Mouse (Mus musculus) myocyte (in vitro differentiated cells): ENCODE data around the gene Nubpl. TPM values are rescaled to one million over a fixed set of nuclear protein-coding genes. Genes with fewer than 3 reads are reported as not detected.

Experiments
- H3K27me3 ChIP-seq: one replicate; pipeline ENCODE4 v1.6.1; 2011; ENCODE audit not compliant: control insufficient read depth, insufficient read depth, insufficient read length
- H3K36me3 ChIP-seq: one replicate; pipeline ENCODE4 v1.6.1; 2011; ENCODE audit not compliant: control insufficient read depth, insufficient read depth
- H3K4me2 ChIP-seq: one replicate; pipeline ENCODE4 v1.6.1; 2011; ENCODE audit warnings: low read depth, control low read depth
- H3K4me3 ChIP-seq: one replicate; pipeline ENCODE4 v1.5.1; 2011; ENCODE audit warnings: mild to moderate bottlenecking, control low read depth, moderate library complexity
- H3K79me2 ChIP-seq: one replicate; pipeline ENCODE4 v1.6.1; 2011; ENCODE audit not compliant: control insufficient read depth, insufficient read depth
- H3ac ChIP-seq: one replicate; pipeline ENCODE4 v1.6.1; 2011; ENCODE audit not compliant: control insufficient read depth, insufficient read length
- CEBPB ChIP-seq: IDR thresholded peaks from 2 replicates; pipeline ENCODE4 v1.6.1; 2011; ENCODE audit warnings: mild to moderate bottlenecking, moderate library complexity; ENCODE audit not compliant: poor library complexity, insufficient read depth, severe bottlenecking
- E2F4 ChIP-seq: IDR thresholded peaks from one replicate; pipeline ENCODE4 v1.6.1; 2011; ENCODE audit warnings: mild to moderate bottlenecking, control low read depth, moderate library complexity; ENCODE audit not compliant: insufficient read depth
- MAX ChIP-seq: IDR thresholded peaks from one replicate; pipeline ENCODE4 v1.6.1; 2011; ENCODE audit warnings: low read depth, mild to moderate bottlenecking, control low read depth
- MYOD1 ChIP-seq, 3 experiments: IDR thresholded peaks; one replicate each; pipeline ENCODE4 v1.6.1; 2011; ENCODE audit warnings: control low read depth in 2 of 3, low read depth in 2 of 3, mild to moderate bottlenecking in 2 of 3, moderate library complexity in 1 of 3; ENCODE audit not compliant: insufficient read length in 2 of 3, control insufficient read depth in 1 of 3
- MYOG ChIP-seq, 3 experiments: IDR thresholded peaks; one replicate each; pipeline ENCODE4 v1.6.1; 2011; ENCODE audit warnings: control low read depth in 2 of 3, low read depth in 2 of 3, mild to moderate bottlenecking in 2 of 3; ENCODE audit not compliant: insufficient read length in 2 of 3, control insufficient read depth in 1 of 3, insufficient read depth in 1 of 3
- POLR2A ChIP-seq: IDR thresholded peaks from one replicate; pipeline ENCODE4 v1.6.1; 2011; ENCODE audit warnings: low read depth, mild to moderate bottlenecking, control low read depth, moderate library complexity; ENCODE audit not compliant: insufficient read length
- POLR2AphosphoS2 ChIP-seq: IDR thresholded peaks from one replicate; pipeline ENCODE4 v1.6.1; 2011; ENCODE audit warnings: low read depth, control low read depth; ENCODE audit not compliant: insufficient read length
- REST ChIP-seq: IDR thresholded peaks from one replicate; pipeline ENCODE4 v1.6.1; 2011; ENCODE audit warnings: mild to moderate bottlenecking, control low read depth, moderate library complexity; ENCODE audit not compliant: insufficient read depth, insufficient read length
- SRF ChIP-seq: IDR thresholded peaks from one replicate; pipeline ENCODE4 v1.6.1; 2011; ENCODE audit warnings: low read depth; ENCODE audit not compliant: control insufficient read depth, insufficient read length
- TCF12 ChIP-seq: IDR thresholded peaks from one replicate; pipeline ENCODE4 v1.6.1; 2011; ENCODE audit warnings: mild to moderate bottlenecking, control low read depth; ENCODE audit not compliant: poor library complexity, insufficient read depth, severe bottlenecking
- TCF3 ChIP-seq: IDR thresholded peaks from one replicate; pipeline ENCODE4 v1.6.1; 2011; ENCODE audit warnings: low read depth, control low read depth; ENCODE audit not compliant: insufficient read length
- USF1 ChIP-seq: IDR thresholded peaks from one replicate; pipeline ENCODE4 v1.6.1; 2011; ENCODE audit warnings: low read depth, mild to moderate bottlenecking, control low read depth, moderate library complexity
- polyA plus RNA-seq: library from polyadenylated mRNA; unstranded; fragments of >200 nt; fragmentation: generic; extraction: Trizol; gene quantifications from one replicate; pipeline ENCODE4 v1.2.1, GENCODE M21; 2012; ENCODE audit warnings: missing spikeins

Nubpl gene
- polyA plus RNA-seq, 1 experiment: 6.6 TPM

- Histone ChIP-seq H3ac (no peak overlapping the region), H3K4me3 (no peak overlapping the region), H3K4me2 (no peak overlapping the region), H3K36me3 (no peaks in the 10 kb centered on the region), H3K79me2 (no peaks in the 10 kb centered on the region), H3K27me3 (no peaks in the 10 kb centered on the region)
- no peak for TF ChIP-seq SRF
- no peak for TF ChIP-seq TCF3
- TF ChIP-seq POLR2AphosphoS2: no peak
- no peak for TF ChIP-seq MYOG (IDR thresholded peaks at IDR 0.05; ENCODE audit: control insufficient read depth in 1 of 3, insufficient read depth in 1 of 3, insufficient read length in 2 of 3, low read depth in 2 of 3)
- TF ChIP-seq MYOD1 (IDR thresholded peaks at IDR 0.05; ENCODE audit: control insufficient read depth in 1 of 3, insufficient read length in 2 of 3, low read depth in 2 of 3): no peak
- TF ChIP-seq TCF12: no peak
- TF ChIP-seq USF1: no peak
- no peak for TF ChIP-seq MAX
- TF ChIP-seq REST: no peak
- TF ChIP-seq CEBPB: no peak
- TF ChIP-seq POLR2A: no peak
- TF ChIP-seq E2F4: no peak
Observed at GRCm38 (mm10) chr12:52242712-52243111, 145.2 kb downstream of the Nubpl start.

- Histone ChIP-seq H3ac (no peak overlapping the region), H3K4me2 (no peak overlapping the region), H3K4me3 (no peak overlapping the region), H3K79me2 (no peaks in the 10 kb centered on the region), H3K36me3 (no peaks in the 10 kb centered on the region), H3K27me3 (no peaks in the 10 kb centered on the region)
- TF ChIP-seq TCF12 (no peak), MAX (no peak), MYOG (IDR thresholded peaks at IDR 0.05; ENCODE audit: control insufficient read depth in 1 of 3, insufficient read depth in 1 of 3, insufficient read length in 2 of 3, low read depth in 2 of 3) (no peak), SRF (no peak), REST (no peak), E2F4 (no peak), USF1 (no peak), TCF3 (no peak), POLR2AphosphoS2 (no peak), MYOD1 (IDR thresholded peaks at IDR 0.05; ENCODE audit: control insufficient read depth in 1 of 3, insufficient read length in 2 of 3, low read depth in 2 of 3) (no peak), CEBPB (no peak), POLR2A (no peak)
Observed at GRCm38 (mm10) chr12:52247438-52247837, 149.9 kb downstream of the Nubpl start.

- H3K79me2 ChIP-seq: no peaks in the 10 kb centered on the region
- no peak overlapping the region for H3K4me3 ChIP-seq
- peak overlapping the region; percentile 8 for H3K4me2 ChIP-seq
- H3K27me3 ChIP-seq: no peaks in the 10 kb centered on the region
- H3K36me3 ChIP-seq: no peaks in the 10 kb centered on the region
- TF ChIP-seq SRF (no peak), MAX (no peak), POLR2AphosphoS2 (no peak), TCF3 (no peak), TCF12 (no peak), E2F4 (no peak), POLR2A (no peak), USF1 (no peak), REST (no peak), MYOD1 (IDR thresholded peaks at IDR 0.05; ENCODE audit: control insufficient read depth in 1 of 3, insufficient read length in 2 of 3, low read depth in 2 of 3) (no peak), CEBPB (no peak), MYOG (IDR thresholded peaks at IDR 0.05; ENCODE audit: control insufficient read depth in 1 of 3, insufficient read depth in 1 of 3, insufficient read length in 2 of 3, low read depth in 2 of 3) (no peak)
- H3ac ChIP-seq: no peak overlapping the region
Observed at GRCm38 (mm10) chr12:52248531-52248930, 151.0 kb downstream of the Nubpl start.

GRCm38 (mm10) chr12:52254089-52254488 is 156.6 kb downstream of the Nubpl start:
- H3K36me3 ChIP-seq: no peaks in the 10 kb centered on the region
- H3K27me3 ChIP-seq: no peaks in the 10 kb centered on the region
- no peak overlapping the region for H3K4me3 ChIP-seq
- TF ChIP-seq MYOG (IDR thresholded peaks at IDR 0.05; ENCODE audit: control insufficient read depth in 1 of 3, insufficient read depth in 1 of 3, insufficient read length in 2 of 3, low read depth in 2 of 3) (no peak), REST (no peak), SRF (no peak), MAX (no peak), E2F4 (no peak), POLR2AphosphoS2 (no peak), TCF3 (no peak), POLR2A (no peak), CEBPB (no peak), USF1 (no peak), TCF12 (no peak)
- no peaks in the 10 kb centered on the region for H3K79me2 ChIP-seq
- no peak overlapping the region for H3ac ChIP-seq
- H3K4me2 ChIP-seq: no peak overlapping the region

- TF ChIP-seq MYOD1 (IDR thresholded peaks at IDR 0.05; ENCODE audit: control insufficient read depth in 1 of 3, insufficient read length in 2 of 3, low read depth in 2 of 3) (no peak), TCF3 (no peak), POLR2AphosphoS2 (no peak), REST (no peak), USF1 (no peak), SRF (no peak), CEBPB (no peak), TCF12 (no peak), POLR2A (no peak), E2F4 (no peak), MAX (no peak), MYOG (IDR thresholded peaks at IDR 0.05; ENCODE audit: control insufficient read depth in 1 of 3, insufficient read depth in 1 of 3, insufficient read length in 2 of 3, low read depth in 2 of 3) (no peak)
- no peaks in the 10 kb centered on the region for H3K27me3 ChIP-seq
- H3K36me3 ChIP-seq: no peaks in the 10 kb centered on the region
- no peaks in the 10 kb centered on the region for H3K79me2 ChIP-seq
- H3K4me3 ChIP-seq: no peak overlapping the region
- H3ac ChIP-seq: no peak overlapping the region
- no peak overlapping the region for H3K4me2 ChIP-seq
Observed at GRCm38 (mm10) chr12:52268131-52268530, 170.6 kb downstream of the Nubpl start.
